Mouse (Mus musculus) A20 (cell line): ENCODE results near the gene Usb1.

ENCODE experiments used
- DNase-seq: peaks from one replicate; pipeline ENCODE4 v3.0.0-alpha.2; 2011; ENCODE audit warnings: low read depth, low spot score

Usb1 gene

GRCm38 (mm10) chr8:95331720-95332436 is at the start of gene Usb1, which contains the start of gene Zfp319:
Usb1 (plus strand) TSS chr8:95332284.
Zfp319 (minus strand) TSS chr8:95331950.
- peak; percentile 96 for DNase-seq

GRCm38 (mm10) chr8:95289066-95289650 is 42.9 kb upstream of the Usb1 start:
- DNase-seq, result no peak

- DNase-seq, result no peak
Observed at GRCm38 (mm10) chr8:95293172-95293571, 38.9 kb upstream of the Usb1 start.

- DNase-seq, result no peak
Observed at GRCm38 (mm10) chr8:95293891-95294290, 38.2 kb upstream of the Usb1 start.

GRCm38 (mm10) chr8:95302410-95302809 is 29.7 kb upstream of the Usb1 start:
- DNase-seq, result peak; percentile 58

GRCm38 (mm10) chr8:95305526-95305925 is 26.6 kb upstream of the Usb1 start:
- no peak for DNase-seq

GRCm38 (mm10) chr8:95306431-95306830 is 25.7 kb upstream of the Usb1 start, which contains the start of gene Cngb1:
Cngb1 (minus strand) TSS chr8:95306585.
- DNase-seq, result no peak

- DNase-seq, result no peak
Observed at GRCm38 (mm10) chr8:95310342-95310970, 21.6 kb upstream of the Usb1 start, which contains the start of gene Tepp. Tepp (plus strand) TSS chr8:95310566.

GRCm38 (mm10) chr8:95312836-95313235 is 19.2 kb upstream of the Usb1 start:
- peak; percentile 34 for DNase-seq

GRCm38 (mm10) chr8:95313857-95314256 is 18.2 kb upstream of the Usb1 start:
- no peak for DNase-seq

GRCm38 (mm10) chr8:95314707-95315106 is 17.4 kb upstream of the Usb1 start:
- no peak for DNase-seq

GRCm38 (mm10) chr8:95315350-95315749 is 16.7 kb upstream of the Usb1 start:
- DNase-seq, result no peak

- no peak for DNase-seq
Observed at GRCm38 (mm10) chr8:95320224-95321139, 11.6 kb upstream of the Usb1 start.

- no peak for DNase-seq
Observed at GRCm38 (mm10) chr8:95323201-95323600, 8.9 kb upstream of the Usb1 start.

- no peak for DNase-seq
Observed at GRCm38 (mm10) chr8:95324646-95325045, 7.4 kb upstream of the Usb1 start.

- DNase-seq, result no peak
Observed at GRCm38 (mm10) chr8:95326822-95327221, 5.3 kb upstream of the Usb1 start.

- no peak for DNase-seq
Observed at GRCm38 (mm10) chr8:95327866-95328465, 4.1 kb upstream of the Usb1 start.

GRCm38 (mm10) chr8:95330367-95330766 is 1.7 kb upstream of the Usb1 start:
- DNase-seq, result no peak

- DNase-seq, result peak; percentile 92
Observed at GRCm38 (mm10) chr8:95331156-95331719, 846 bp upstream of the Usb1 start.

- DNase-seq, result peak; percentile 41
Observed at GRCm38 (mm10) chr8:95332437-95333199, 534 bp downstream of the Usb1 start.
